Mouse (Mus musculus) hindbrain, embryonic 14.5 days (tissue): ENCODE measurements around the gene Sf3a3. TPM values are rescaled to one million over a fixed set of nuclear protein-coding genes. Genes with fewer than 3 reads are reported as not detected.

ENCODE experiments used
- ATAC-seq: fragments of 200-750 bp; cut with Nextera tagmentation; 2 replicates; pipeline ENCODE4 v1.8.0; 2017; ENCODE audit warnings: moderate number of reproducible peaks, mild to moderate bottlenecking, moderate TSS enrichment, moderate library complexity; ENCODE audit not compliant: low FRiP score
- DNase-seq: peaks from one replicate; pipeline ENCODE4 v3.0.0-alpha.2; 2015; ENCODE audit warnings: low spot score
- H3K27ac ChIP-seq: fragments of 300-500 bp; sonication (generic); 2 replicates; pipeline ENCODE4 v1.5.1; 2014; ENCODE audit warnings: mild to moderate bottlenecking, moderate library complexity
- H3K27me3 ChIP-seq: fragments of 300-500 bp; sonication (generic); 2 replicates; pipeline ENCODE4 v1.6.1; 2014; ENCODE audit warnings: mild to moderate bottlenecking, low read length, mixed read lengths; ENCODE audit not compliant: control insufficient read depth, insufficient read depth
- H3K36me3 ChIP-seq: fragments of 300-500 bp; sonication (generic); replicated peaks from 2 replicates; pipeline ENCODE4 v1.6.1; 2014; ENCODE audit not compliant: control insufficient read depth, insufficient read depth
- H3K4me1 ChIP-seq: fragments of 300-500 bp; sonication (generic); replicated peaks from 2 replicates; pipeline ENCODE4 v1.6.1; 2014; ENCODE audit warnings: antibody characterized with exemption, low read length, mixed read lengths; ENCODE audit not compliant: control insufficient read depth, insufficient read depth
- H3K4me2 ChIP-seq: fragments of 300-500 bp; sonication (generic); replicated peaks from 2 replicates; pipeline ENCODE4 v1.6.1; 2014; ENCODE audit warnings: mild to moderate bottlenecking, moderate library complexity
- H3K4me3 ChIP-seq: fragments of 300-500 bp; sonication (generic); replicated peaks from 2 replicates; pipeline ENCODE4 v1.5.1; 2014; ENCODE audit warnings: mild to moderate bottlenecking, low read length
- H3K9ac ChIP-seq: fragments of 300-500 bp; sonication (generic); 2 replicates; pipeline ENCODE4 v1.6.1; 2014
- H3K9me3 ChIP-seq: fragments of 300-500 bp; sonication (generic); 2 replicates; pipeline ENCODE4 v1.6.1; 2016; ENCODE audit warnings: low read length; ENCODE audit not compliant: control insufficient read depth
- WGBS: fragments of 180-500 bp; shearing (Covaris S2); extraction: QIAGEN DNeasy Blood & Tissue Kit; methylation state at CpG from one replicate; pipeline ENCODE4 v1.1.7; 2014; 5-methylcytosine and 5-hydroxymethylcytosine counted together
- polyA plus RNA-seq: library from polyadenylated mRNA; unstranded; fragments of >200 nt; fragmentation: Nextera tagmentation; extraction: Ambion mirVana; gene quantifications from 2 replicates; pipeline ENCODE4 v1.2.1, GENCODE M21; 2014

Sf3a3 gene
- polyA plus RNA-seq, 1 experiment from 2014 or later: 89.3 TPM

- H3K27me3 ChIP-seq: no peaks in the 10 kb centered on the region
- no peak for ATAC-seq
- 83% methylated on average over 7 of the region's 7 CpGs for WGBS
- H3K36me3 ChIP-seq: peaks cover 26% of the 10 kb centered on the region
- no peak overlapping the region for H3K4me3 ChIP-seq
- H3K27ac ChIP-seq: no peak overlapping the region
- no peak for DNase-seq
- no peak overlapping the region for H3K9ac ChIP-seq
- no peaks in the 10 kb centered on the region for H3K9me3 ChIP-seq
- H3K4me1 ChIP-seq: peaks cover 7% of the 10 kb centered on the region; the same call in 1 of the 2 replicates
- no peak overlapping the region for H3K4me2 ChIP-seq
Measured at GRCm38 (mm10) chr4:124746577-124746976, 32.0 kb downstream of the Sf3a3 start.

GRCm38 (mm10) chr4:124747851-124748250 lies 33.3 kb downstream of the Sf3a3 start:
- Histone ChIP-seq H3K27me3 (no peaks in the 10 kb centered on the region), H3K4me3 (no peak overlapping the region), H3K4me2 (no peak overlapping the region), H3K4me1 (peaks cover 10% of the 10 kb centered on the region), H3K9ac (no peak overlapping the region), H3K36me3 (peaks cover 26% of the 10 kb centered on the region), H3K9me3 (no peaks in the 10 kb centered on the region), H3K27ac (no peak overlapping the region)
- ATAC-seq (no peak), DNase-seq (no peak)
- WGBS: 58% methylated on average over 4 of the region's 4 CpGs

GRCm38 (mm10) chr4:124751300-124752250 lies 37.0 kb downstream of the Sf3a3 start:
- H3K4me2 ChIP-seq: peak overlapping the region; percentile 98
- H3K27ac ChIP-seq: peak overlapping the region; percentile 5; the same call in 1 of the 2 replicates
- peak; percentile 100 for ATAC-seq
- H3K9me3 ChIP-seq: no peaks in the 10 kb centered on the region
- H3K4me1 ChIP-seq: peaks cover 10% of the 10 kb centered on the region
- peak overlapping the region; percentile 80 for H3K4me3 ChIP-seq
- H3K36me3 ChIP-seq: peaks cover 14% of the 10 kb centered on the region
- H3K9ac ChIP-seq: peak overlapping the region; percentile 72
- WGBS: under 1% methylated on average over 75 of the region's 75 CpGs
- peak; percentile 96 for DNase-seq
- H3K27me3 ChIP-seq: no peaks in the 10 kb centered on the region

DNA sequence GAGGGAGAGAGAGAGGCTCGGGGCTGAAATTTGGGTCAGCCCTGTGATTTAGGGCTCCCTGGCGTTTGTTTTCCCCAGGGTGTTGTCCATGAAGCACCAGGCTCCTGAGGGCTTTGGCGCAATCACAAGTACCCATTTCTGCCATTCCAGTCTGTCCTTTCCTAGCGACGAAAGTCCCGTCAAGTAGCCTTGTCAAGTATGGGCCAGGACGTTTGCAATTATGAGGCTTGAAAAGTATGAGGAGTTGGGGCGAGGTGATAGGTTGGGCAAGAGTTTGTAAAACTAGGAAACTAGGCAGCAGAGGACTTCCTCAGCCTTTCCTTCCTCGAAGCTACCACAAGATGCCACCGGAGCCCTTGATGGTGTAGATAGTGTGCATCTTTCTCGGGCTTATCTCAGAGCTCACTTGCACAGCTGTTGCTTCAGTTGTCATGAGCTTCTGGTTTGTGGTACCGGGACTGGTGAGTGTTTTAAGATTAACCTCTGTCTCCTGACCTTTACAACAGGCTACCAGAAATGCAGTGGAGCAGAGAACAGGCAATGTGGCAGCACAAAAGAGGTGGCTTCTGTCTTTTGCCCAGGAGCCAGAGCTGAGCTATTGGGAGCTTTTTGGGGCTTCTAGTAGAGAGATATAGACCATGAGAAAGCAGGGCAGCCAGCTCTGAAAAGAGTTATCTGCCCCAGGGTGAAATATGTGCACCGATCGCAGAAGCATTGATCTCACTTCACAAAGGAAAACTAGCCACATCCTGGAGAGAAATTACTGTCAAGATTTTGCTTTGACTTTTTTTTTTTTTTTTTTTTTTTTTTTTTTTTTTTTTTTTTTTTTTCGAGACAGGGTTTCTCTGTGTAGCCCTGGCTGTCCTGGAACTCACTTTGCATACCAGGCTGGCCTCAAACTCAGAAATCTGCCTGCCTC lies 38.0 kb downstream of the Sf3a3 start:
- Histone ChIP-seq H3K4me3 (peak overlapping the region; percentile 80), H3K27me3 (no peaks in the 10 kb centered on the region), H3K27ac (no peak overlapping the region), H3K4me1 (peaks cover 10% of the 10 kb centered on the region), H3K36me3 (peaks cover 9% of the 10 kb centered on the region), H3K4me2 (peak overlapping the region; percentile 98), H3K9ac (peak overlapping the region; percentile 72), H3K9me3 (no peaks in the 10 kb centered on the region)
- no peak for DNase-seq
- 20% methylated on average over 15 of the region's 15 CpGs for WGBS
- no peak for ATAC-seq

GRCm38 (mm10) chr4:124755526-124755925 lies 41.0 kb downstream of the Sf3a3 start:
- ATAC-seq: no peak
- H3K27me3 ChIP-seq: no peaks in the 10 kb centered on the region
- no peak overlapping the region for H3K4me3 ChIP-seq
- H3K4me1 ChIP-seq: peaks cover 10% of the 10 kb centered on the region
- H3K9me3 ChIP-seq: no peaks in the 10 kb centered on the region
- H3K4me2 ChIP-seq: no peak overlapping the region
- DNase-seq: no peak
- WGBS: 75% methylated on average over 7 of the region's 7 CpGs
- no peaks in the 10 kb centered on the region; the same call in 1 of the 2 replicates for H3K36me3 ChIP-seq
- no peak overlapping the region for H3K9ac ChIP-seq
- no peak overlapping the region for H3K27ac ChIP-seq

GRCm38 (mm10) chr4:124759305-124759811 lies 44.8 kb downstream of the Sf3a3 start:
- DNase-seq: no peak
- Histone ChIP-seq H3K36me3 (no peaks in the 10 kb centered on the region; the same call in 1 of the 2 replicates), H3K9ac (no peak overlapping the region), H3K9me3 (no peaks in the 10 kb centered on the region), H3K4me3 (no peak overlapping the region), H3K27ac (no peak overlapping the region), H3K4me1 (no peaks in the 10 kb centered on the region), H3K27me3 (no peaks in the 10 kb centered on the region), H3K4me2 (no peak overlapping the region)
- WGBS: 93% methylated on average over 7 of the region's 7 CpGs
- no peak for ATAC-seq

- WGBS: 64% methylated on average over 1 of the region's 1 CpGs
- no peak for ATAC-seq
Measured at GRCm38 (mm10) chr4:124761201-124761600, 46.6 kb downstream of the Sf3a3 start.

GRCm38 (mm10) chr4:124762858-124763452 lies 48.4 kb downstream of the Sf3a3 start:
- DNase-seq: no peak
- Histone ChIP-seq H3K9ac (no peak overlapping the region), H3K4me1 (no peaks in the 10 kb centered on the region), H3K4me2 (no peak overlapping the region), H3K27ac (no peak overlapping the region), H3K36me3 (no peaks in the 10 kb centered on the region; the same call in 1 of the 2 replicates), H3K9me3 (no peaks in the 10 kb centered on the region), H3K4me3 (no peak overlapping the region), H3K27me3 (no peaks in the 10 kb centered on the region)
- WGBS: 86% methylated on average over 6 of the region's 6 CpGs
- ATAC-seq: no peak

More at GRCm38 (mm10) chr4:124761201-124761600, 46.6 kb downstream of the Sf3a3 start:
- no peak for DNase-seq
- Histone ChIP-seq H3K27ac (no peak overlapping the region), H3K36me3 (no peaks in the 10 kb centered on the region; the same call in 1 of the 2 replicates), H3K4me3 (no peak overlapping the region), H3K9me3 (no peaks in the 10 kb centered on the region), H3K9ac (no peak overlapping the region), H3K27me3 (no peaks in the 10 kb centered on the region), H3K4me2 (no peak overlapping the region), H3K4me1 (no peaks in the 10 kb centered on the region)
